Mouse (Mus musculus) stomach, postnatal 0 days (tissue): ENCODE measurements around the gene Tnfrsf13c.

ENCODE experiments used
- CTCF ChIP-seq: IDR thresholded peaks from 2 replicates; pipeline ENCODE4 v1.5.1; 2016; ENCODE audit warnings: antibody characterized with exemption, low read depth, mild to moderate bottlenecking, moderate library complexity
- EP300 ChIP-seq: optimal IDR thresholded peaks from 2 replicates; pipeline ENCODE3; 2016; ENCODE audit warnings: antibody characterized with exemption

DNA sequence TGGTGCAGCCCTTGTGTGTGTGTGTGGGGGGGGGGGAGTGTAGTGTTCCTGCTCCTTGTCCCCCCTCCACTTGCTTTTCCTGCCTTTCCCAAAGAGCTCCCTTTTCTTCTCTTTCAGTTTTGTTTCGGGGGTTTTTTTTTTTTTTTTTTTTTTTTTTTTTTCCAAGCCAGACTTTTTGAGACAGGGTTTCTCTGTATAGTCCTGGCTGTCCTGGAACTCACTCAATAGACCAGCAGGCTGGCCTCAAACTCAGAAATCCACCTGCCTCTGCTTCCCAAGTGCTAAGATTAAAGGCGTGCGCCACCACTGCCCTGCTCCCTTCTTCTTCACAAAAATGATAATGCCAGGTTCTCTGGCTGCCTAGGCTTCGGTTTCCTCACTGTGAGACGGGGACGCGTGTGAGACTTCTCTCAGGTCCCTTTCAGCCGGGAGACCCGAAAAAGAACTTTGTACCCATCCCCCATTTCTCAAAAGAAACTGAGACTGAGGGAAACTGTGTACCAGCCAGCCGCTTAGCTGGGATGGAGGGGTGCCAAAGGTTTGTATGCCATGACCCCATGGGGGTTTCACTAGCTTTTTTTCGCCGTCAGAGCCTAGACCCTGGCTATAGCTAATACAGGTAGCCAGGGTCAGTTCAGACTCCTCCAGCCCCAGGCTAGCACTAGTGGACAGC is 4.0 kb downstream of the Tnfrsf13c start:
- no peak for TF ChIP-seq CTCF
- no peak for TF ChIP-seq EP300
